Mouse (Mus musculus) megakaryocyte, adult 5-6 weeks (primary cell): ENCODE results near the gene Plekho1. TPM values are rescaled to one million over a fixed set of nuclear protein-coding genes. Genes with fewer than 3 reads are reported as not detected.
A peak's percentile ranks its signal among the peaks of the same experiment; 100 is the strongest.

Experiments
- ATAC-seq: 2 replicates; pipeline ENCODE4 v1.8.0; 2016; ENCODE audit warnings: mild to moderate bottlenecking, inconsistent platforms; ENCODE audit not compliant: poor library complexity, severe bottlenecking
- total RNA-seq, 2 experiments: library from RNA; stranded (forward) in 1 of 2; stranded (reverse) in 1 of 2; fragments of 153-499, 151-499 nt in 1 of 2; fragments of 221-1000, 200-1000 nt in 1 of 2; gene quantifications; 2 replicates each; pipeline versions ENCODE4 v1.2.3 to v1.2.4; 2015 to 2017

Plekho1 gene
- total RNA-seq, 2 experiments from 2014 or later: 116 to 119 TPM

DNA sequence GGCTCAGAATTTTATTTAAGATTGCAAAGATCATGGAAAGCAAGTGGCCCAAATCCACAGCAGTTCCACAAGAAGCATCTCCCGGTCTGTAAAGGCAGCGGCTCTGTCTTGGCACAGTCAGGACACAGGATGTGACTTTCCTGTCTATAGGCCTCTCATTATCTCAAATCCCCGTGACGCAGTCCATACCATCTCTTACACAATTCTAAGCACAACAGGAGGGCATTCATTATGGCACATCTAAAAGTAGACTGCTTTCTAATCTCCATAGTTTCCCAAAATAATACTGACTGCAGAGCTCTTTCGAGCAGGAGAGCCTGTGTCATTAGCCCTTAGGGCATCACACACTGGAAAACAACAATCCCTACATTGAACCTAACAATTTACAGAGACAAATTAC, 17.0 kb upstream of the Plekho1 start:
- no peak for ATAC-seq

DNA sequence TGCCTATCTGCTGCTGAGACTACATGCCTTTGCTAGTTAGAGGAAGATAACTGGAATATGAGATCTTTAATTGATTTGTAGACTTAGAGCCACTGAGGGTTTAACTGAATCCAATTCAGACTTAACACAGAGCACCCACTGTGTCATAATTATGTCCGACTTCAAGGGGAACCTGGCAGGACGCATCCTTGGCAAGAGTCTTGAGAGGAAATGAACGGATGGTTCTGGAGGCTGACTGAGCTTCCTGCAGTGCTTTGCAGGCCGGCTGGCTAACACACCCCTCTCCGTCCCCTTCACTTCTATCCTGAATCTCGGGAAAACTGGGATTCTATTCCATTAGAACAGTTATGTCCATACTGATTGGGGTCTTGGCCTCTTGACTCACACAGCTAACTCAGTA, 12.7 kb upstream of the Plekho1 start:
- ATAC-seq: no peak

- no peak for ATAC-seq
Measured at GRCm38 (mm10) chr3:96001560-96001959, 5.8 kb upstream of the Plekho1 start.

DNA sequence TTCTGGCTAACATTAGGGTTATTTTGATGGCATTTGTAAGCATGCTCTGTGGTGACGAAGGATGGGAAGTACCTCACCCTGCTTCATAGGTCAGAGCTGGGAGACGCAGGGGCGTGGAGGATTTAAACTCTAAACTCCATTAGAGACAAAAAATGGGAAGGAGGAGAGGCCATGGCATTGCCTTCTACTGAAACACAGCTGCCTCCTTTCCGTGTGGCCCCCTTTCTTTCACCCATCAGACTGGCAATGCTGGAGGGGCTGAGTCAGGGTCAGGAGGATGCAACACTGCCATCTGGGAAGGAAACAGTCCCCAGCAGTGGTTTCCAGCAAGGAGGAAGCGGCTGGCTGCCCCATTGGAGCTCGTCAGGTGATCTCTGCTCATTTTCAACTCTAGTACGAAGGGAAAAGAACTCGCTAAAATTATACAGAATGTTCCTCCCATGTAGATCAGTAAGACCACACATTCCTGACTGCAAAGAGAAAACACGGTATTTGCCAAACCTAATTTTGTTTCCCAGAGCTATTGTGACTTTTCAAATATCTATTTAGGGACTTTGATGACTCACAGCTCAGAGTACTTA, 5.2 kb upstream of the Plekho1 start:
- ATAC-seq: peak; percentile 30; the same call in 1 of the 2 replicates

- no peak for ATAC-seq
Measured at GRCm38 (mm10) chr3:96000080-96000632, 4.4 kb upstream of the Plekho1 start.

DNA sequence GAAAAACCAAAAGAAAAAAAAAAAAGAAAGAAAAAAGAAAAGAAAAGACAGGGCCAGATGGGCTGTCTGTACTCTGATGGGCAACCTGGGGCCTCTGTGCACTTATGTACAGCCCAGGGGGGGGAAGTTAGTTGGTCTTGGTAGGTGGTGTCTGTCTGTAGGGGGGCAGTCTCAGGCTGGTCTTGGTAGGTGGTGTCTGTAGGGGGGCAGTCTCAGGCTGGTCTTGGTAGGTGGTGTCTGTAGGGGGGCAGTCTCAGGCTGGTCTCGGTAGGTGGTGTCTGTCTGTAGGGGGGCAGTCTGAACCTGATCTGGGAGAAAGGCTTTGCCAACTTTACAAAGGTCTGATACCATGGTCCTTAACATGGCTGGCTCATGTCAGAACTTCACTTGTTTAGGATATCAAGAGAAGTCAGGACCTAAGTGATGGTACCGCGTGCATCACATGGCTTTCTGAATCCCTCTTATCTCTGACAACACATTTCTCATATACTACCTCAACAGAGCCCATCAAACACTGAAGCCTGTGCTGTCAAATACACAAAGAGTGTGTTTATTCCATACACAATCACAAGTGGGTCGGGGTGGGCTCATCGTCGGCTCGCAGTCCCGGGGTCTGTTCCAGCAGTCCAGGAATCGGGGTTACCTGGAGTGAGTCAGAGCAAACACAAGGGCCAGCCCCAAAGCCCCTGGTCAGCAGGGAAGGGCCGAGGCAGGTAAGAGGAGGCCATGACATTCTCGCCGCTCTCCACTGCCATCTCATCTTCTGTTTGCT, 3.7 kb upstream of the Plekho1 start:
- no peak for ATAC-seq

DNA sequence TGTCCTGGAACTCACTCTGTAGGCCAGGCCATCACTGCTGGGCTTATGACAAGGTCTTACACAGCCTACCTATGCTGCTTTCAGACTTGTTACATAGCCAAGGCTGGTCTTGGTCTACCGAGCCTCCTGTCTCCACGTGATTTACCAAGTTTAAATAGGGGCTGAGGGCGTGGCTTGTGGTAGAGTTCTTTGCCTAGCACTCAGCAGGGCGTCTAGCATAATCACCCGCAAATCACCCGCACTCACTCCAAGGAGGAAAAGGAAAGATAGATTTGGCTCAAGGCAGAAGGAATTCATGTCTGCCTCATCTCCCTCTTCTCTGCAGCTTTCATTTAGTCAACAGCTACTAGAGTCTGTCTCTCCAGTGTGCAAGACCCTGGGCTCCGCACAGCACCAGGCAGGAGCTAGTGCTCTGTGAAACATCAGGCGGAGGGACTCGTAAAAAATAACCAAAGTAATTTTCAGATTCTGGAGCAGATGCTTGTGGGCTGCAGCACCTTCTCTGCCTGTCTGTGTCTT, 1.5 kb upstream of the Plekho1 start:
- ATAC-seq: no peak

GRCm38 (mm10) chr3:95996451-95997073, 761 bp upstream of the Plekho1 start:
- ATAC-seq: no peak

DNA sequence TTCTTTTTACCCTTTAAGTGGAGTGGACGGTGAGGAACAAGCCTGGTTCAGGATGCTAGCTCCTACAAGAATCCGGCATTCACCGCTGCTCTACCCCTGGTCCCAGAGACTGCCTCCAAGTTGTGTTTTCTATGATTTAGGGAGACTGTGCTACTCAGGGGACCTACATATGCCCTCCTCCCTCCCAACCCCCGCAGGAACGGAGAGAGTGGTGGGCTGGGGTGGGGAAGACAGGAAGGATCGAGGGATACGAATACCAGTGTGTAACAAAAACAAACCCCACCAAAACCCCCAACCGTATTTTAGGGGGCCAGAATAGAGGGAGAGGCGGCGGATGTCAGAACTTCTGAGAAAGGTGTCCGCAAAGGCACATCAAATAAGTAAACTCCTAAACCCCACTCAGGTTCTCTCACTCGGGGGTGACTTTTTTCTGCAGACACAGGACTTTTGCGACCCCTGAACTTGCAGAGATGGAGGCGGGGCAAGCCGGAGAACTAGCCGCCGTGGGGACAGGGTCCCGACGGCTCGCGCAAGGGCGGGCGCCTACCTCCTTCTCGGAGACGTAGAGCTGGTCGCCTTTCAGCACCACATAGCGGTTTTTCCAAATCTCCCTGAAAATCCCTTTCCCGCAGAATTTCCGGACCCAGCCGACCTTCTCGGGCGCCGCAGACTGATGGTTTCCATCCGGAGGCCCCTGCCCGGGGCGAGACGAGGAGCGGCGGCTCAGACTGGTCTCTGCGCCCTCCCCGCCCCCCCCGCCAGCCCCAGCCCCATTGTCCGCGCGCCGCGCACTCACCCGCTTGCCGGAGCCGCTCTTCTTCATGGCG, 613 bp downstream of the Plekho1 start:
- no peak for ATAC-seq

- peak; percentile 35 for ATAC-seq
Measured at GRCm38 (mm10) chr3:95994381-95994846, 1.4 kb downstream of the Plekho1 start.

DNA sequence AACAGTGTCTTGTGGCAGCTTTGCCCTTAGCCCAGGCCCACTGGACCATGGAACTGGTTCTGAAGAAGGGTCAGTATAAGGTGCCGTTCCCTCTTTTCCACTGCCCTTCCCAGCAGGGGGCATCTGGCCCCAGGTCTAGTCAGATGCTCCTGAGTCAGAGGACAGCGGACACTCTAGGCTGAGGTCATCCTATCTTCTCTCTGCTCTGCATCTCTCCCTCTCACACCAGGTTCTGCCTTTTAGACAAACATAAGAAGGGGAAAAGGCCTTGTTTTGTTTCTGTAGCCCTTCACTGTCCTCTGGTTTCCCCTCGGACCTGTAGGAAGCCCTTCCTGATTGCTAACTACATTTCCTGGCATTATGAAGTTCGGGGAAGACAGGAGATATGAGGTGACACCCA, 1.9 kb downstream of the Plekho1 start:
- ATAC-seq: no peak

DNA sequence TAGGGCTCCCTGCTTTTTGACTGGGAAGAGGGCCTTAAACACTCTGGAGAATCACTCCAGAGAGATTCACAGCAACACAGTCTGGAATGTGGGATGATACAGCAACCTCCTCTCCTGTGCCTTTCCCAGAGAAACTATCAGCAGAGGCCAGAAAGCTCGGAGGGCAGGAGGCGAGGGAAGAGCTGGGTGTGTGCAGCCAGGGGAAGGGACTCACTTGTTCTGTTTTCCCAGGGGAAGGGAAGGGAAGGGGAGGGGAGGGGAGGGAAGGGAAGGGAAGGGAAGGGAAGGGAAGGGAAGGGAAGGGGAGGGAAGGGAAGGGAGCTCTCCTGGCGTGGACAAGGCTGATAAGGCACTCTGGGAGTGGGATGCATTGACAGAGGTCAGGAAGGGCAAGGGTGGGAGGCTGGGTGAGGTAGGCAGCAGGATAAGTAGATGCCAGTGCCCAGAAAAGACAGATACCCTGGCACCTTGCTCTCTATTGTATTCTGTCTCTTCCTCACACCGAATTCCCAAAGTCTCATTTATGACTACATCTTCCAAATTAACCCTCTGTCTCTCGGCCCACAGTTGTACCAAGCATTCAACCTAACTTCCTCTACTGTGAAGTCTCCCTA, 2.7 kb downstream of the Plekho1 start:
- no peak for ATAC-seq

DNA sequence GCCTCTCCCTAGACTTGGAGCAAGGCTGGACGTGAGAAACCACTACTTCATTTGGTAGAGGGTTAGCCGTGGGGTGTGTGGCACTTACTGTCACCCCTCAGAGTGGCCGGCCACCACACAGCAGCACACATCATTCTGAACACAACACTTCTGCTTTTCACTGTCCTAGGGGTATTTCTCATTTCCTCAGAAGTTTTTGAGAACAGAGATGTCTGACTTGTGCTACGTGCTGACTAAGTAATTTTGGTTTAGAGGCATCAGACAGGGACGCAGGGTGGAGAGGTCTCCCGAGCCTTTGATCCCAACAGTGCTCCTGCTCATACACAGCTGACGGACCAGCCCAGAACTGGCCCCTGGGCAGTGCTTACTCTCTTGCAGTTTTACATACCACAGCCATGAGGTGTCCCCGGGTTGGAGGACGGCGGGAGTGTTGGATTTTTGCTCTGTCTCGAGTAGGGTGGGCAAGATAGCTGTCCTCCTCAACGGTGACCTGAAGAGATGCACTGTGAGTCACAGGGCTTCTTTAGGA, 5.3 kb downstream of the Plekho1 start:
- ATAC-seq: peak; percentile 61

DNA sequence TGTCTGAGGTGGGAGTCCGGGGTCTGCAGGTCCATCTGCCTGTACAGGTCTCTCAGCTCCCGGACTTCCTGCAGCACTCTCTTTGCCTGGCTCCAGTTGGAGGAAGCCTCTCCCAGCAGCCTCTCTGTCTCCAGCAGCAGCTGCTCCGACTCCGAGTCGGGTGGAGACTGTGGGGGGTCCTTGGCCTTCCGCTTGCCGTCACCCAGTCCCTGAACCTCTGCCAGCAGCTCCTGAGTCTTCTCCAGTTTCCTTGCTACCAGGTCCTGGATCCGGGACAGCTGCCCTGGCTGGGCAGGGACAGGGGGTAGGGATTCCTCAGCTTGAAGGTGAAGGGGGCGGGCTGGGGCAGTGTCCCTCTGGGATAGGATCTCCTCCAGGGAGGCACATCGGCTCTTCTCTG, 6.8 kb downstream of the Plekho1 start:
- ATAC-seq: no peak

DNA sequence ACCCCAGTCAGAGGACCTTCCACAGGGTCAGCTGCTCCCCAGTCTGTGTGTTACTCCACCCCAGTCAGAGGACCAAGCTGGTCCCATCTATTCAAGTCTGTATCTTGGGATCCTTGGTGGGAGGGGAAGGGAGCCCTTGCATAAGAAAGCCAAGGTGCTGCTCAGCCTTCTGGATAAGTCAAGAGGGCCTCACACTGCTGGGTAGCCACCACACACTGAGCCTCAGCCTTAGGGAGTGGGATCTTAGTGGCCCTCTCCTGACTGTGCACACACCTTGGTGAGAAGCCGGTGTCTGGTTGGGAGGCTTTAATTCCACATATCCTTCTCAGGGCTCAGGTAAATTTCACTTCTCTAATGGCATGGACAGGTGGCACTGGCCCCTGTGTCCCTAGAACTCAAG, 7.7 kb downstream of the Plekho1 start:
- no peak for ATAC-seq

DNA sequence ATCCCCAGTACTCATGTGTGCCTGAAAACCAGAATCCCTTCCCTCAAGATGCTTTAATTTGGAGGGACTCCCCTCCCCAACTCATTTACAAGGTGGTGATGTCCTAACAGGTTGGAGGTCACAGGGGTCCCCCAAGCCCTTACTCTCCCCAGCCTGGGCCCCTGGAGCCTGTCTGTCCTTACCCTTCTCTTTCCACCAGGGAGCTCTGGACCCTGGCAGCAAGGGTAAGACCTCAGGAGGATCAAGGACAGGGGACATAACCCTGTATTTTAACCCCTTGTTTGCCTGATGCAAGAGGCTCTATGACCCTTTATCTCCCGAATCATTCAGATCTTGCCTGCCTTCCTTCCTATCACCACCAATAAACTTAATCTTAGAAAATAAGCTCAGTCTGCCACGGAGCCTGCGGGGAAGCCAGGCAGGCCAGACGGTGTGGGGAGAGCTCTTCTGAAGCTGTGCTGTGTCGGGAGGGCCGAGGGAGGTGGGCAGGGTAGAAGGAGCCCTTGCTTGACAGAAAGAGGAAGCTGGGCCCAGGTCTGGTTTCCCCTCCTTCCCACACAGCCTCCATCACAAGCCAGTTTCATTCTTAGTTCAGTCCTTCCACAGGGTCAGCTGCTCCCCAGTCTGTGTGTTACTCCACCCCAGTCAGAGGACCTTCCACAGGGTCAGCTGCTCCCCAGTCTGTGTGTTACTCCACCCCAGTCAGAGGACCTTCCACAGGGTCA, 8.3 kb downstream of the Plekho1 start:
- peak; percentile 67 for ATAC-seq

DNA sequence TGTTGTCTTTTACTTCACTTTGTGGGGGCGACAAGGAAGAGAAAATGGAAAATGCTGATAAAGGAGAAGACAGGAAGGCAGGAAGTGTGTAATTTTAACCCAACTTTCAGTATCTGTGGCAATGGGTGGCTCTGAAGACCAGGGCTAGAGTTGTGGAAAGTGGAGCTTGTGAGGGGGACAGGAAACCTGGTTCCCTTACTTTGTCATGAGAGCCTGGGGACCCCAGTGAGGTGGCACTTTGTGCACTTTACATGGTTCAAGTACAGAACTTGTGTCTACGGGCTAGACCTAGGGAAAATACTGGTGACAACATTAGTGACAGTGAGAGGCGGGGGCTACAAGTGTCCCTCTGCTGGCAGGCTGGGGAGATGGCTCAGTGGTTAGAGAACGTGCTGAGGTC, 8.8 kb downstream of the Plekho1 start:
- no peak for ATAC-seq

GRCm38 (mm10) chr3:95986001-95986622, 9.7 kb downstream of the Plekho1 start:
- 0 out of 2 replicates have a peak, but pooled peaks have one; percentile 14 for ATAC-seq
